Mouse (Mus musculus) hindbrain, embryonic 10.5 days (tissue): ENCODE results near the gene Cpt1a. TPM values are rescaled to one million over a fixed set of nuclear protein-coding genes. Genes with fewer than 3 reads are reported as not detected.

Experiments used
- DNase-seq: peaks from one replicate; pipeline ENCODE4 v3.0.0-alpha.2; 2017; ENCODE audit warnings: low spot score
- H3K27ac ChIP-seq: fragments of 300-500 bp; sonication (generic); 2 replicates; pipeline ENCODE4 v1.5.1; 2016; ENCODE audit warnings: mild to moderate bottlenecking, moderate library complexity
- H3K27me3 ChIP-seq: fragments of 300-500 bp; sonication (generic); 2 replicates; pipeline ENCODE4 v1.6.1; 2016; ENCODE audit warnings: mild to moderate bottlenecking; ENCODE audit not compliant: poor library complexity, insufficient read depth, severe bottlenecking
- H3K36me3 ChIP-seq: fragments of 300-500 bp; sonication (generic); 2 replicates; pipeline ENCODE4 v1.6.1; 2016; ENCODE audit warnings: mild to moderate bottlenecking, moderate library complexity
- H3K4me1 ChIP-seq: fragments of 300-500 bp; sonication (generic); replicated peaks from 2 replicates; pipeline ENCODE4 v1.6.1; 2016; ENCODE audit warnings: mild to moderate bottlenecking
- H3K4me3 ChIP-seq: fragments of 300-500 bp; sonication (generic); 2 replicates; pipeline ENCODE4 v1.5.1; 2016; ENCODE audit warnings: mild to moderate bottlenecking, moderate library complexity
- H3K9me3 ChIP-seq: fragments of 300-500 bp; sonication (generic); 2 replicates; pipeline ENCODE4 v1.6.1; 2016; ENCODE audit warnings: mild to moderate bottlenecking, moderate library complexity
- WGBS: fragments of 180-500 bp; shearing (Covaris S2); methylation state at CpG from one replicate; pipeline ENCODE4 v1.1.7; 2016; 5-methylcytosine and 5-hydroxymethylcytosine counted together
- polyA plus RNA-seq: library from polyadenylated mRNA; unstranded; fragments of >200 nt; fragmentation: Nextera tagmentation; extraction: Ambion mirVana; gene quantifications from 2 replicates; pipeline ENCODE4 v1.2.1, GENCODE M21; 2016

Gene Cpt1a
- polyA plus RNA-seq, 1 experiment from 2014 or later, result 5.6 TPM

DNA sequence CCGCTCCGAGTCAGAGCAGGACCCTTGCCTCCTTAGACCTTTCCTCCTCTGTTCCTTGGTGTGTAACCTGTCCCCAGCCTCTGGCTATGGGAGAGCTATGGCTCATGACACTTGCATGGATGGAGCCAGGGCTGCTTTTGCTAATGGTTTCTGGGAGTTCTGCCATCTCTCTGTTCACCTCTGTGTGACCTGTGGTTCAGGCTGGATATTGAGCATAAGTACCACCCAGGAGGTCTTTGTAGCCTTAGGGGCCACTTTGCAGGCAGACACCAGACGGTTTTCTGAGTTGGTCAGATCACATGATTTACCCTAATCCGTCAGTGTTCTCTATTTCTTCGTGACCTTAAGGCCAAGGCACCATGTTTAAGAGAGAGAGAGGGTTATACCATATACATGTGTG, 34.4 kb downstream of the Cpt1a start:
- H3K4me3 ChIP-seq, result no peak overlapping the region
- 74% methylated on average over 5 of the region's 5 CpGs for WGBS

GRCm38 (mm10) chr19:3357620-3358019, 35.5 kb downstream of the Cpt1a start:
- Histone ChIP-seq H3K9me3 (no peaks in the 10 kb centered on the region), H3K4me1 (0 out of 2 replicates have a peak, but pooled peaks cover 3% of the 10 kb centered on the region), H3K27ac (no peak overlapping the region), H3K36me3 (no peaks in the 10 kb centered on the region), H3K4me3 (no peak overlapping the region), H3K27me3 (peaks cover 3% of the 10 kb centered on the region; the same call in 1 of the 2 replicates)
- 72% methylated on average over 4 of the region's 4 CpGs for WGBS
- no peak for DNase-seq

More for the DNA sequence above, 34.4 kb downstream of the Cpt1a start:
- Histone ChIP-seq H3K4me1 (0 out of 2 replicates have a peak, but pooled peaks cover 3% of the 10 kb centered on the region), H3K36me3 (no peaks in the 10 kb centered on the region), H3K9me3 (no peaks in the 10 kb centered on the region), H3K27ac (no peak overlapping the region), H3K27me3 (no peaks in the 10 kb centered on the region)
- DNase-seq, result no peak

DNA sequence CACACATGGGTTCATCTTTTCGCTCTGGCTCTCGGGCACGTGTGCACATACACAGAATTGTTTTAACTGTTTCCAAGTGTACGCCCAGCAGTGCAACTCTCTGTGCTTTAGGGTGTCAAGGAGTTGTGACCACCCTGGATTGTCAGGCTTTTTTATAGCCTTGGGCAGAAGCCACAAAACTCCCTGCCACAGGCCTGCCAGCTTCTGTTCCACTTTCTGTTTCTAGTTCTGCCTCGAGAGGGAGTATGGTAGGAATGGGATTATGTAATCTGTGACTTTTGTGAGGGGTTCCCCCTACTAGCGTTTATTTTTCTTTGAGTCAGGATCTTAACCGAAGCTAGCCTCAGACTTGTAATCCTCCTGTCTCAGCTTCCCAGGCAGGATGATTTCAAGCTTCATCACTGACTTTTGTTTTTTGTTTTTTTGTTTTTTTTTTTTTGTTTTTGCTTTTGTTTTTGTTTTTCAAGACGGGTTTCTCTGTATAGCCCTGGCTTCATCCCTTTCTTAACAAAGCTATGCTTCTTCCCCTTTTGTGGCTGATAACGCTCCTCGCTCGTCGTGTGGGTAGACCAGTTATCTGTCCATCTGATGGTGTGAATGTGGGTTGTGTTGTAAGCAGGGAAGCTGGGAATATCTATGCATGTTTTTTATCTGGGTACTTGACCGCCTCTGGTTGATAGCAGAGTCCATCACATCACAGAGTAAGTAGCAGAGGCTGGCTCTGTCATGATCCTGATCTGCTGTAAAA, 37.9 kb downstream of the Cpt1a start:
- Histone ChIP-seq H3K36me3 (no peaks in the 10 kb centered on the region), H3K9me3 (peaks cover 3% of the 10 kb centered on the region; the same call in 1 of the 2 replicates), H3K27ac (no peak overlapping the region), H3K27me3 (peaks cover 3% of the 10 kb centered on the region; the same call in 1 of the 2 replicates), H3K4me1 (0 out of 2 replicates have a peak, but pooled peaks cover 3% of the 10 kb centered on the region), H3K4me3 (no peak overlapping the region)
- WGBS, result 90% methylated on average over 13 of the region's 13 CpGs
- no peak for DNase-seq

GRCm38 (mm10) chr19:3363510-3363909, 41.4 kb downstream of the Cpt1a start:
- WGBS, result 89% methylated on average over 4 of the region's 4 CpGs
- Histone ChIP-seq H3K27ac (no peak overlapping the region), H3K36me3 (no peaks in the 10 kb centered on the region), H3K4me1 (no peaks in the 10 kb centered on the region), H3K9me3 (peaks cover 7% of the 10 kb centered on the region; the same call in 1 of the 2 replicates), H3K4me3 (no peak overlapping the region), H3K27me3 (peaks cover 3% of the 10 kb centered on the region; the same call in 1 of the 2 replicates)
- DNase-seq, result no peak

GRCm38 (mm10) chr19:3365089-3365488, 43.0 kb downstream of the Cpt1a start:
- Histone ChIP-seq H3K9me3 (peaks cover 7% of the 10 kb centered on the region; the same call in 1 of the 2 replicates), H3K4me1 (no peaks in the 10 kb centered on the region), H3K27ac (no peak overlapping the region), H3K36me3 (no peaks in the 10 kb centered on the region), H3K4me3 (no peak overlapping the region), H3K27me3 (peaks cover 3% of the 10 kb centered on the region; the same call in 1 of the 2 replicates)
- no peak for DNase-seq
- 91% methylated on average over 3 of the region's 3 CpGs for WGBS

- WGBS, result 90% methylated on average over 3 of the region's 3 CpGs
- Histone ChIP-seq H3K4me1 (no peaks in the 10 kb centered on the region), H3K27me3 (no peaks in the 10 kb centered on the region), H3K27ac (no peak overlapping the region), H3K9me3 (peaks cover 7% of the 10 kb centered on the region; the same call in 1 of the 2 replicates), H3K36me3 (no peaks in the 10 kb centered on the region), H3K4me3 (no peak overlapping the region)
- no peak for DNase-seq
These were observed 46.1 kb downstream of the Cpt1a start for GRCm38 (mm10) chr19:3368276-3368675.

GRCm38 (mm10) chr19:3373380-3373779, 51.2 kb downstream of the Cpt1a start:
- DNase-seq, result no peak
- H3K27me3 ChIP-seq, result no peaks in the 10 kb centered on the region
- H3K4me1 ChIP-seq, result peaks cover 3% of the 10 kb centered on the region; the same call in 1 of the 2 replicates
- no peaks in the 10 kb centered on the region for H3K9me3 ChIP-seq
- no peak overlapping the region for H3K27ac ChIP-seq
- WGBS, result 67% methylated on average over 12 of the region's 12 CpGs
- no peak overlapping the region for H3K4me3 ChIP-seq
- no peaks in the 10 kb centered on the region for H3K36me3 ChIP-seq

DNA sequence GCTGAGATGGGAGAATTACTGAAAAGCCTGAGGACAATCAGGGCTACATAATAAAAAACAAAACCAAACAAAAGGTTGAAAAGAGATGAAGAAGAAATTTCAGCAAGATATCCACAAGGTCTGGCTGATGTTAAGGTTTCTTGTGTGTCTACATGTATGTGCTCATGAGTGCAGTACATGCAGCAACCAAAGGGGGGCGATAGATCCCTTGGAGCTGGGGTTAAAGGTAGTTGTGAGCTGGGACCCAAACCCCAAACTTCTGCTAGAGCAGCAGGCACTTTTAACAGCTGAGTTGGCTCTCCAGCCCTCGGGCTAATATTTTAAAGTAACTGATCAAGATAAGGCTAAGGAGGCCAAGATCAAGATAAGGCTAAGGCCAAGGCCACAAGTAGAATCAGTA, 51.9 kb downstream of the Cpt1a start:
- WGBS, result 60% methylated on average over 2 of the region's 2 CpGs
- Histone ChIP-seq H3K9me3 (no peaks in the 10 kb centered on the region), H3K4me3 (no peak overlapping the region), H3K27ac (no peak overlapping the region), H3K27me3 (no peaks in the 10 kb centered on the region), H3K4me1 (peaks cover 3% of the 10 kb centered on the region; the same call in 1 of the 2 replicates), H3K36me3 (no peaks in the 10 kb centered on the region)
- DNase-seq, result no peak

GRCm38 (mm10) chr19:3375945-3376495, 53.9 kb downstream of the Cpt1a start:
- no peak overlapping the region for H3K4me3 ChIP-seq
- peaks cover 3% of the 10 kb centered on the region; the same call in 1 of the 2 replicates for H3K4me1 ChIP-seq
- H3K27ac ChIP-seq, result no peak overlapping the region
- 0 out of 2 replicates have a peak, but pooled peaks cover 2% of the 10 kb centered on the region for H3K9me3 ChIP-seq
- no peaks in the 10 kb centered on the region for H3K27me3 ChIP-seq
- no peaks in the 10 kb centered on the region for H3K36me3 ChIP-seq
- 64% methylated on average over 7 of the region's 7 CpGs for WGBS
- DNase-seq, result no peak

GRCm38 (mm10) chr19:3376966-3377715, 55.0 kb downstream of the Cpt1a start:
- H3K4me3 ChIP-seq, result no peak overlapping the region
- no peaks in the 10 kb centered on the region for H3K27me3 ChIP-seq
- H3K4me1 ChIP-seq, result peaks cover 3% of the 10 kb centered on the region; the same call in 1 of the 2 replicates
- 0 out of 2 replicates have a peak, but pooled peaks cover 2% of the 10 kb centered on the region for H3K9me3 ChIP-seq
- 31% methylated on average over 4 of the region's 4 CpGs for WGBS
- H3K27ac ChIP-seq, result no peak overlapping the region
- H3K36me3 ChIP-seq, result no peaks in the 10 kb centered on the region
- no peak for DNase-seq

- no peaks in the 10 kb centered on the region for H3K27me3 ChIP-seq
- WGBS, result 93% methylated on average over 3 of the region's 3 CpGs
- DNase-seq, result no peak
- no peak overlapping the region for H3K4me3 ChIP-seq
- H3K27ac ChIP-seq, result no peak overlapping the region
- no peaks in the 10 kb centered on the region for H3K36me3 ChIP-seq
- 0 out of 2 replicates have a peak, but pooled peaks cover 2% of the 10 kb centered on the region for H3K9me3 ChIP-seq
- peaks cover 3% of the 10 kb centered on the region; the same call in 1 of the 2 replicates for H3K4me1 ChIP-seq
These were observed 56.5 kb downstream of the Cpt1a start for GRCm38 (mm10) chr19:3378614-3379013.

GRCm38 (mm10) chr19:3388061-3388460, 65.9 kb downstream of the Cpt1a start:
- Histone ChIP-seq H3K9me3 (peaks cover 10% of the 10 kb centered on the region), H3K4me3 (no peak overlapping the region), H3K4me1 (peaks cover 10% of the 10 kb centered on the region), H3K27me3 (peaks cover 18% of the 10 kb centered on the region), H3K36me3 (no peaks in the 10 kb centered on the region), H3K27ac (no peak overlapping the region)
- DNase-seq, result no peak
- WGBS, result 71% methylated on average over 6 of the region's 6 CpGs
